Mouse (Mus musculus) testis, adult 2 months (tissue): ENCODE results near the gene Lrrc75b.

Source experiments
- CTCF ChIP-seq: fragments of 200-500 bp; IDR thresholded peaks from 2 replicates; pipeline ENCODE4 v1.5.1; 2012; ENCODE audit warnings: low read depth, mild to moderate bottlenecking, inconsistent platforms, low read length, moderate library complexity; ENCODE audit not compliant: control insufficient read depth, insufficient read depth, insufficient replicate concordance
- POLR2A ChIP-seq: fragments of 200-500 bp; IDR thresholded peaks from 2 replicates; pipeline ENCODE4 v1.6.1; 2012; ENCODE audit warnings: low read depth, mild to moderate bottlenecking, inconsistent platforms, low read length, moderate library complexity; ENCODE audit not compliant: control insufficient read depth

GRCm38 (mm10) chr10:75588336-75588735 is 28.2 kb upstream of the Lrrc75b start:
- TF ChIP-seq CTCF (no peak), POLR2A (no peak)
